Mouse (Mus musculus): ENCODE measurements around the gene Cdk10. TPM values are rescaled to one million over a fixed set of nuclear protein-coding genes. Genes with fewer than 3 reads are reported as not detected.

Cdk10 gene
- polyA plus RNA-seq, 1 experiment from 2014 or later = 48.5 TPM

DNA sequence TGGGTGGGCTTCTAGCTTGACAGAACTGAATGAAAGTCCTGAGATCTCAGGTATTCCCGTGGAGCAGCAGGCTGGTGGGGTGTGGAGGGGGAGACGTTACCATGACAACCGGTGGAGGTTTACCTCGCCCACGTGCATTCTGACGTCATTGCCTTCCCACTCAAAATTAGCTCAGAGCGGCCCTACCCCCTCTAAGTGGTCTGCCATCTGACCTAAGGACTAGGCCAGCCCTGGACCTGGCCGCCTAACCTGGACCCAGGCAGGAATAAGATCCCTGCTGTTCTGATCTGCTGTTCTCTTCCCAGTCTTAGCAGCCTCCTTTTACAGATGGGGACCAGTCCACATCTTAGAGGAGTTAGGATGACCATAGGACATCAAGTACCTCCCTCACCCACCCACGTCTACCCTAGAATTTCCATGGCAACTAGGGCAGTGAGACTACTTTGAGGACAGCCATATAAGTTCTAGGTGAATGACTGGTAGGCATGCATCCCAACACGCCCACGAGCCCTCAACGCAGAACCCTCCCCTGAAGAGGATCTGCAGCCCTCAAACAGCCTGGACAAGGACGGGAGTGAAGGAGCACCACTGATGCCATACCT, 10.4 kb downstream of the Cdk10 start:
- Histone ChIP-seq H3K9ac (peak overlapping the region; percentile 55), H3K27ac (replicated peaks) (no peak overlapping the region), H3K36me3 (no peaks in the 10 kb centered on the region), H3K4me3 (peak overlapping the region; percentile 55), H3K27me3 (peaks cover 10% of the 10 kb centered on the region), H3K4me1 (replicated peaks) (peaks cover 30% of the 10 kb centered on the region), H3K9me3 (no peaks in the 10 kb centered on the region), H3K4me2 (peak overlapping the region; percentile 73)
- 32% methylated on average over 13 of the region's 13 CpGs for WGBS
- 0 out of 2 replicates have a peak, but pooled peaks have one; percentile 16 for ATAC-seq (ENCODE audit: low FRiP score, low read depth)

DNA sequence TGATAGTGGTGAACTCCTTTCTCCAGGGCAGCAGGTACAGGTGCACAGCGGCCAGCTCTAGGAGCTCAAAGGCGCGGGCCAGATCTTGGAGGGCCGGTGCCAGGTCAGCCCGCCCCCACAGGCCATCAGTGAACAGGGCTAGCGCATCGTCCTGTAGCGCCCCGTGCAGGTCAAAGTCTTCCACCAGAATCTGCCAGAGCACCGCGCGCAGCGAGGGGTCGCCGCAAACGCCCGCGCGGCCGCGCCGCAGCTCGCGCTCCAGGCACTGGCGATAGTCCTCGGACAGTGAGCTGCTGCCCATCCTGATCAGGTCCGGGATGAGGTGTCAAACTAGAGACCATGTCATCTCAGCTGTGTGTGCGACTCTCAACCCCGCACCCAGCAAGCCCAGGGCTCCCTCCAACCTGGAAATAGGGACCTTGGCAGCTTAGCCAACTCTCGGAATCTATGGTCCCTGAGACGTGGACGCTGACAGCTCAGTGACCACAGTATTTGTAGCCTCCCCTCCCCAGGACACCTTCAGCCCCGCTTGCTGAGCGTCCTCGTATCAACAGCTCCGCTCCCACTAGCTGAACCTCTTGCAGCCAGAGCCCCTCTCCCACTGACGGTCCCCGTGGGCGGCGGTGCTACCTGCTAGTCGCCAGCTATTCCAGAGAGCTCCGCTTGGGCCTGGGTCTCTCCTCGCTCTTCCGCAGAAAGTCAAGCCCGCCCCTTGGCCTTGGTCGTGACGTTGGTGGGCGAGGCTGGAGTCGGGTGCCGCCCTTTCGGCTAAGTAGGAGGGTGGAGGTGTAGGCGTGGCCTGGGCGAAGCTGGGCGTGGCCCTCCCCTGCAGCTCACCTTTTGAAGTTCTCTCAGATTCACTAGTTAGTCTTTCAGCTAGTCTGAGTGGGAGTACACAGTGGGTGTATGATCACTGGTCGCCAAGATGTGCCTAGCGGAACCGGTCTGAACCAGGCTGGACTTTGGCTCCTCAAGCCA, 11.2 kb downstream of the Cdk10 start, which contains the start of gene Spata2l:
Spata2l (minus strand) TSS at position 714 of the 978 bp plus-strand sequence.
- no peak within 1 kb of the TSS for H3K27ac ChIP-seq (replicated peaks)
- H3K4me3 ChIP-seq = peak within 1 kb of the TSS; percentile 55
- H3K36me3 ChIP-seq = no peaks in the 10 kb centered on the region
- H3K9ac ChIP-seq = peak within 1 kb of the TSS; percentile 55
- H3K9me3 ChIP-seq = no peaks in the 10 kb centered on the region
- H3K27me3 ChIP-seq = peaks cover 10% of the 10 kb centered on the region
- peak; percentile 82 for ATAC-seq (ENCODE audit: low FRiP score, low read depth)
- peaks cover 30% of the 10 kb centered on the region for H3K4me1 ChIP-seq (replicated peaks)
- 2% methylated on average over 57 of the region's 57 CpGs for WGBS
- peak within 1 kb of the TSS; percentile 73 for H3K4me2 ChIP-seq

DNA sequence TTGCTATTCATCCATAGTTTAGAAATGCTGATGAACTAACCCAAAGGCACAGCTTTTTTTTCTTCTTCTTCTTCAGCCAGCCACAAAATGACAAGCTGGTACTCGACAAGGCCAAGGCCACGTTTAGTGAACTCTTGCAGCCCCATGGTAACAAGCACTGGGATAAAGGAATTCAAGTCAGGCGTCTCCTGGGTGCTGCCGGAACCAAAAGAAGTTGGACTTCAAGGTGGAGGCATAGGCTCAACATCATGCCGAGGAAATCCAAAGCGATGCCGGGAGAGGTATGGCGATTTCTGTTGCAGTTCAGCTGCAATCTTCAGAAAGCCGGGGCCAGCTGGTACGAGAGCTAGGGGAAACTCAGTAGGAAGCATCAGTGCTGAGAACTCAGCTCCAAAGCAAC, 14.8 kb downstream of the Cdk10 start:
- H3K4me2 ChIP-seq = no peak overlapping the region
- H3K4me3 ChIP-seq = no peak overlapping the region
- 82% methylated on average over 10 of the region's 10 CpGs for WGBS
- no peaks in the 10 kb centered on the region for H3K9me3 ChIP-seq
- H3K9ac ChIP-seq = no peak overlapping the region
- ATAC-seq (ENCODE audit: low FRiP score, low read depth) = no peak
- peaks cover 21% of the 10 kb centered on the region for H3K4me1 ChIP-seq (replicated peaks)
- no peak overlapping the region for H3K27ac ChIP-seq (replicated peaks)
- H3K36me3 ChIP-seq = peaks cover 17% of the 10 kb centered on the region
- H3K27me3 ChIP-seq = peaks cover 5% of the 10 kb centered on the region

DNA sequence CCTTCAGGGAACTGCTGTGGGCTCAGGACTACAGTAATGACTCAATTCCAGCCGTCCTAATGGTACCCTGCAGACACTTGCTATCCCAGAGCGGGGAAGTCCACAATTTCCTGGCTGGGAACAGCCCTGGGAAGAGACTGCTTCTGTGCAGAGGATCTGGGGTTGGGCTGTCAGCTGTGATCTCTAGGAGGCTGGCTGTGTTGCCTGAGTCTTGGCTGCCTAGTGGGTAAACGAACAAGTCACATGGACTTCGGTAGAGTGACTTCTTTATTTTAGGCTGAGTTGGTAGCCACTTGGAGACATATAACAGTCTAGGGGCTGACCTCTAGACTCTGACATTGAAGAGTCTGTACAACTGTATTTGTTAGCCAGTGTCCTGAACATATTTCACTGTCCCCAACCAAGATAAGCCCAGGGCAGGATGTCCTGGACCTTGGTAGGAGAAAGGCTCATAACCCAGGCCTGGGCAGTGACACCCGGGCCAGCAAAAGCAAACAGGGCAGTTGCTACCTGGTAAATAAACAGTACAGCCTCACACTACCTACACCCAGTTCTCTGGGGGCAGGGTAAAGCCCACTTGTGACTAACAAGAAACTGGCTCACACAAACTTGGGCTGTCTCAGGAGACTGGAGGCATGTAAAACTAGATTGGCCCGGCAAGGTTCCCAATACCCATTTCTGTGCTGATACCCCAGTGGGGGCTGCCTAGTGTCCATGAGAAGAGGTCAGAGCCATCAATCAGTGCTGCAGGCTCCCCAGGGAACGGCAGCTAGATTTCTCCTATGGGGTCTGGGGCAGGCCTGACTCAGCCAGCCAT, 17.7 kb downstream of the Cdk10 start:
- Histone ChIP-seq H3K36me3 (peaks cover 45% of the 10 kb centered on the region), H3K4me2 (no peak overlapping the region), H3K27ac (replicated peaks) (no peak overlapping the region), H3K9ac (no peak overlapping the region), H3K4me3 (no peak overlapping the region), H3K27me3 (no peaks in the 10 kb centered on the region; the same call in 1 of the 2 replicates), H3K4me1 (replicated peaks) (no peaks in the 10 kb centered on the region), H3K9me3 (no peaks in the 10 kb centered on the region)
- WGBS = 85% methylated on average over 7 of the region's 7 CpGs
- ATAC-seq (ENCODE audit: low FRiP score, low read depth) = no peak

DNA sequence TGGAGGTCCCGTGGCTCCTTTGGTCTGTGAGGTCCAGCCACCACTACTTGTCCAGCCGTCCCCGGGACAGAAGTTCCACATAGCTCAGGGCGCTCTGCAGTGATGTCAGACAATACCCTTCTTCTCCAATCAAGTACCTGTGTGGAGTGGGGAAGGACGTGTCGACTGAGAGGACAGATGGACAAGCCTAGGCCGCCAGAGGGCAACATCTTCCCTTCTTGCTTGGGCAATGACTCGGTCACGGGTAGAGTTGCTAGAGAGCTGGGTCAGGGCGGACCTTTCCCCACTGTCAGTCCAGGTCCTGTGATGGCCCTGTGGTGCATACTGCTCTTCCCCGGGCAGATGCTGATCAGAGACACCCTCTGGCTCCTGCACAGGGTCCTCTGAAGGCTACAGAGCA, 18.4 kb downstream of the Cdk10 start:
- Histone ChIP-seq H3K9me3 (no peaks in the 10 kb centered on the region), H3K36me3 (peaks cover 53% of the 10 kb centered on the region), H3K27me3 (no peaks in the 10 kb centered on the region), H3K4me1 (replicated peaks) (no peaks in the 10 kb centered on the region), H3K9ac (no peak overlapping the region), H3K27ac (replicated peaks) (no peak overlapping the region), H3K4me3 (no peak overlapping the region), H3K4me2 (no peak overlapping the region)
- WGBS = 71% methylated on average over 11 of the region's 11 CpGs
- ATAC-seq (ENCODE audit: low FRiP score, low read depth) = no peak

DNA sequence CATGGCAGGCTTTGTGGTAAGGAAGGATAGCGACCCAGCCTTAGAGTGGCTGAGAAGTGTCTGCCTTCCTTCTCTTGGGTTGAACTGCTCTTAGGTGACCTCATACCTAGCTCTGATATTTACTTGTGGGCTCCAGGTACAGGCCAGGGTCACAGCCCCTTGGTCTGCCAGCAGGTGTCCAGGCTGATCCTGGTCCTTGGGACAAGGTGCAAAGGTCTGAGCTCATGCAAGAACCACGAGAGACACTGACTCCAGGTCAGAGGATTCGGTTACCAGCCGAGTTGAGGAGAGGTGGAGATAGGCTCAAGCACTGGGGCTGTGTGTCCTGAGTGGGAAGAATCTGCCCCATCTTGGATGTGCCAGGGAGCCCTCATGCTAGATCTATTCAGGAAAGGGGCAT, 19.7 kb downstream of the Cdk10 start:
- Histone ChIP-seq H3K4me1 (replicated peaks) (no peaks in the 10 kb centered on the region), H3K27ac (replicated peaks) (no peak overlapping the region), H3K36me3 (peaks cover 66% of the 10 kb centered on the region), H3K27me3 (no peaks in the 10 kb centered on the region), H3K9me3 (no peaks in the 10 kb centered on the region), H3K4me3 (no peak overlapping the region), H3K9ac (no peak overlapping the region), H3K4me2 (no peak overlapping the region)
- 95% methylated on average over 4 of the region's 4 CpGs for WGBS
- no peak for ATAC-seq (ENCODE audit: low FRiP score, low read depth)

DNA sequence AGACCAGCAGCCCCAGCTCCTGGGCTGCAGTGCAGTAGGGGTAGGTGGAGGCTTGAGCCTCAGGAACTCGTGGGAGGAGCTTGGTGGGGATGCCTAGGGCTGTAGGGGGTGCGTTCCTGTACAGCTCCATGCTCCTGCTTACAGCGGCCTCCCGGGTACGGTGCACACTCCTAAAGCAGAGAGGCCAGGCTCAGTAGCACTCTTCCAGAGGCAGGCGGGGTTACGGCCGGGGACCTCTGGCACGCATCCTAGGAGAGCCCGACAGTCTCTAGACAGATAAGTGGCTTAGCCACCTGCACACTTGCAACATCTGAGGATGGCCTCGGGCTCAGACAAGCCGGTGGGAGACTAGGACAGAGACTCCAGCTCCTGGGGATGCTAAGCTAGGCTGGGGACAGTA, 20.9 kb downstream of the Cdk10 start:
- peaks cover 75% of the 10 kb centered on the region for H3K36me3 ChIP-seq
- H3K27ac ChIP-seq (replicated peaks) = no peak overlapping the region
- WGBS = 88% methylated on average over 12 of the region's 12 CpGs
- H3K9ac ChIP-seq = no peak overlapping the region
- H3K9me3 ChIP-seq = no peaks in the 10 kb centered on the region
- no peak overlapping the region for H3K4me2 ChIP-seq
- no peaks in the 10 kb centered on the region for H3K27me3 ChIP-seq
- ATAC-seq (ENCODE audit: low FRiP score, low read depth) = no peak
- H3K4me3 ChIP-seq = no peak overlapping the region
- no peaks in the 10 kb centered on the region for H3K4me1 ChIP-seq (replicated peaks)

DNA sequence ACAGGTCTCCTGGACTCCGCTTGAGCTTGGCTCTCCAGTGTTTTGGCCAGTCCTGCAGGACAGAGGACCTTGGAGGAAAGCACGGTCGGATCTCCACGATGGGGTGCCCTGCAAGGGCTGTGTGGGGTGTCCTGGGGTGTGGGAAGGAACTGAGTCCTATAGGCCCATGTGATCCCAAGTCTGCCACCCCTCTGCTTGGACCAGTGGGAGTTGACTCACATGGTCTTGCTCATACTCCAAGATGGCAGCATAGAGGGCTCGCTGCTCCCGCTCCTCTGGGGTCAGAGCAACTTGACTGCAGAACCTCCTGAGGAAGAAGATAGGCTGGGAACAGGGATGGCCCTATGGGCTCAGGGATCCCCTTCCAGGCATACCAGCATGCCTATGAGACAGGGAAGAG, 23.1 kb downstream of the Cdk10 start:
- no peaks in the 10 kb centered on the region for H3K27me3 ChIP-seq

DNA sequence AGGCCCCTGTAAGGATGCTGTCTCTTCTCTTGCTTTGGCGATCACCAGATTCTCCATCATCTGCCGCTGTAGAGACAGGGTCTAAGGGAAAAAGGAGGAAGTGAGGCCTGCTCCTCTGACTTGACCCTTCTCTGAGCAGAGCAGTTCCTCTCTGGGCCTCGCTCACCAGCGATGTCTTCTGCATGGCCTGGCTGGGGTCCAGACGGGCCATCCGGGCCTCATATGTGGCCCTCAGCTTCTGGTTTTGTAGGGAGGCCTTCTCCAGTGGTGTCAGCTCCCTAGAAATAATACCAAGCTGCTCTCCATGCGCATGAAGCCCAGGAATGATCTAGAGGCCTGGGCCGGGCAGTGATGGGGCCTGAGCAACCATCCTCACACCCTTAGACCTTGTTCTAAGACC, 24.0 kb downstream of the Cdk10 start:
- Histone ChIP-seq H3K4me2 (no peak overlapping the region), H3K27ac (replicated peaks) (no peak overlapping the region), H3K9me3 (no peaks in the 10 kb centered on the region), H3K9ac (no peak overlapping the region), H3K36me3 (peaks cover 75% of the 10 kb centered on the region), H3K27me3 (no peaks in the 10 kb centered on the region), H3K4me1 (replicated peaks) (peaks cover 10% of the 10 kb centered on the region), H3K4me3 (no peak overlapping the region)
- ATAC-seq (ENCODE audit: low FRiP score, low read depth) = no peak
- WGBS = 95% methylated on average over 7 of the region's 8 CpGs

More for the DNA sequence above, 23.1 kb downstream of the Cdk10 start:
- Histone ChIP-seq H3K4me3 (no peak overlapping the region), H3K36me3 (peaks cover 81% of the 10 kb centered on the region), H3K4me2 (no peak overlapping the region), H3K4me1 (replicated peaks) (peaks cover 4% of the 10 kb centered on the region), H3K9me3 (no peaks in the 10 kb centered on the region), H3K27ac (replicated peaks) (no peak overlapping the region), H3K9ac (no peak overlapping the region)
- WGBS = 95% methylated on average over 6 of the region's 6 CpGs
- ATAC-seq (ENCODE audit: low FRiP score, low read depth) = no peak

DNA sequence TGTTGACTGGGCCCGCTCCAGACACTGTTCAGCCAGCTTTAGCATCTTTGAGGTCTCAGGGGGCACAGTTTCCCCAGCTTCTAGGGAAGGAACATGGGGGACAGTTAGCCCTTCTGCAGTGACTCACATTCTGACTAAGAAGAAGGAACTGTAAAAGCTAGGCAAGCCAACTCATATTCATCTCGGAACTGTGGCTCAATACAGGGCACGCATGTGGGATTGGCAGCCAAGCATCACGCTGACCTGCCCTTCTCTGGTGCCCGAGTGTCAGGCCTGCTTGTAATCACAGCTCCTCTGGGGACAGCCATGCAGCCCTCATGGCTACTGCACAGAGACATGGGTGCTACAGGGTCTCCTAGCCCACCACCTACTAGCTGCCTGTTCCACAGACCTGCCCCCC, 26.3 kb downstream of the Cdk10 start:
- Histone ChIP-seq H3K36me3 (peaks cover 55% of the 10 kb centered on the region), H3K27me3 (no peaks in the 10 kb centered on the region), H3K27ac (replicated peaks) (no peak overlapping the region), H3K9ac (no peak overlapping the region), H3K4me2 (no peak overlapping the region), H3K4me1 (replicated peaks) (peaks cover 22% of the 10 kb centered on the region), H3K9me3 (no peaks in the 10 kb centered on the region), H3K4me3 (no peak overlapping the region)
- WGBS = 96% methylated on average over 5 of the region's 5 CpGs
- no peak for ATAC-seq (ENCODE audit: low FRiP score, low read depth)

DNA sequence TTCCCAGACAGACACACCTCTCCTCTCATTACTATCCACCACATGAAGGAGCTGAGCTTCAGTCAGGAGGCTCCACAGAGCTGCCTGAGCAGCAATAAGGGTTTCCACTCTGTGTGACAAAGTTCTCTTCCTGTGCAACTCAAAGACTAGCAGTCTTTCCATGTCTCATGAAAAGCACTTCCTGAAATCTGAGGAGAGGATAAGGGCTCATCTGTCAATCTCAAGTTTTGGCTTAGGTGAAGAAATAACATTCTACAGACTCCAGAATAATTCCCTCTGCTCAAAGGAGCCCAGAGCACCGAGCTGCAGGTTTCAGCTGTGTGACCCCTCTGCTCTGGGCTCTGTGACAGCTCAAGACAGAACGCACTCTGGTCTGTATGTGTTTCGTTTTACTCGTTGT, 28.3 kb downstream of the Cdk10 start:
- Histone ChIP-seq H3K27me3 (no peaks in the 10 kb centered on the region), H3K9ac (peak overlapping the region; percentile 90), H3K4me1 (replicated peaks) (peaks cover 32% of the 10 kb centered on the region), H3K36me3 (peaks cover 40% of the 10 kb centered on the region), H3K27ac (replicated peaks) (0 out of 2 replicates have a peak overlapping the region, but pooled peaks have one; percentile 91), H3K4me2 (peak overlapping the region; percentile 92), H3K9me3 (no peaks in the 10 kb centered on the region), H3K4me3 (peak overlapping the region; percentile 84)
- no peak for ATAC-seq (ENCODE audit: low FRiP score, low read depth)
- WGBS = 57% methylated on average over 4 of the region's 4 CpGs

Measured in hindbrain, embryonic 15.5 days (tissue).